Mouse (Mus musculus) erythroblast, embryonic 14.5 days (primary cell): Measurements from ENCODE around the gene Slc4a5.

ENCODE experiments used
- GATA1 ChIP-seq: IDR thresholded peaks from 2 replicates; pipeline ENCODE4 v1.6.1; 2012; ENCODE audit warnings: low read length, inconsistent platforms, mixed read lengths
- TAL1 ChIP-seq: IDR thresholded peaks from 3 replicates; pipeline ENCODE4 v1.6.1; 2012; ENCODE audit warnings: low read length, inconsistent platforms, mixed read lengths

DNA sequence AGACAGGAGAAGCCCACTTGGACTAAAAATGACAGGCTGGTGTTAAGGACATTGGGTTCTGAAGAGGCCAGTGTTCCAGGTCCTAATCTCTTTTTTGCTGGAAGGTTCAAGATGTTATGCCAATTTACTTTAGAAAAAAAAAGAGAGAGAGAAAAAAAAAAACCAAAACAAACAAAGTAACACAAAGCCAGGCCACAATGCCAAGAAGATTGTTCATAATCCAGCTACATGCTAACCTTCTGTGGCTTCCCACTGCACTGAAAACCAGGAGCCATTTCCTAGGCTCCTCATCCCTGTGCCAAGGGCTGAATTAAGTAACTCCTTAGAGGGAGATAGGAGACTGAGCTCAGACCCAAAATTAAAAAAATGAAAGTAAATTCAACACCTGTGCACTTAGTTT lies 95.7 kb downstream of the Slc4a5 start:
- no peak for TF ChIP-seq TAL1
- no peak for TF ChIP-seq GATA1
